ENCODE assay signal across 9 mouse cellular contexts in the genomic region with DNA sequence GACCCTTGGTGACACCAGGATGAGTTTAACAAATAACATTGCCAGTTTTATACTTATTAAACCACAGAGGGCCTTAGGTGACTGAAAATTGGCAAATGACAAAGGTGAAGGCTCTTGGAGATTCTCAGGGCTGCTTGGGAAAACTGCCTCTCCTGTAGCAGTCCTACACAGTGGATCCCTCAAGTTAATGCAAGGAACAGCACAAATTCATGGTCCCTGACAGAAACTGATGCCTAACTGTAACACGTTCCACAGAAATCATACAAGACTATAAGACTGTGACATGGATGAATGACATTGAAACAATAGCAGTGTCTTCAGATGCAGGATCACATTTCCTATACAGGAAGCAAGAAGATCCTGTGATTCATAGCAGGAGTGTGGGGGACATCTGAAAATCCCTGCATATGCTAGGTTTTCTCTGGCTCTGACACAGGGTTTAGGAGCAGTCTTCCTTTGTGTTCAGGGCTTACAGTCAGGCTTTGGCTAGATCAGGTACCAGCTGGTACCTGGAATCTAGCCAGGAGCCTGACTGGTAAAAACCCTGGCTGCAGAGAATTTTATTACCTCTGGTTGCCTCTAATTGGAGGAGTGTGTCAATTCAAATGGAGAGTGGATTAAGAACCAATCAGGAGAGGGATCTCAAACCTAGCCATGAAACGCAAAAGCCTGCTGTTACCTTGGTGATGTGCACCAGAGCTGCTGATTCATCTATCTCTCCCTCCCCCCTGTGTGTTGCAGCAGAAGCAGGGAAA.
A peak's percentile ranks its signal among the peaks of the same experiment; 100 is the strongest.
DNase-seq lines count a peak whose midpoint lies in the region; ATAC-seq and TF ChIP-seq lines count a peak whose summit lies in the region.
"Had no signal": no experiment of that assay in that cellular context is flagged by ENCODE, and none has a peak within 500 bp of the region (broad histone marks: within the 10 kb centered on the region; RNA-seq: fewer than 3 reads in every experiment).

No protein-coding gene starts in this region.

- ATAC-seq in granulocyte monocyte progenitor cell, adult 5-6 weeks (replicated peaks; ENCODE audit: poor library complexity, severe bottlenecking): no peak

- H3K4me3 ChIP-seq in left cerebral cortex, adult 2 months: peak overlapping the region; percentile 23; the same call in 1 of the 2 replicates
- H3K4me3 ChIP-seq: lung, embryonic 15.5 days had no signal

- DNase-seq in ZHBTc4 (ENCODE audit: low read depth, low spot score): peak; percentile 4
- DNase-seq in cerebellum, adult 11 months: peak; percentile 55
- peak; percentile 21 to 31 for DNase-seq in frontal cortex, postnatal 14 days (ENCODE audit: low spot score in 2 of 2)
- peak; percentile 43 to 45 for DNase-seq in left cerebral cortex, adult 2 months (ENCODE audit: extremely low spot score in 1 of 2, low spot score in 2 of 2)
- DNase-seq in retina, postnatal 7 days (ENCODE audit: low read depth, low spot score): peak; percentile 9
- no peak for DNase-seq in yolk sac, embryonic 10.5 days (ENCODE audit: low spot score)
- no peak for DNase-seq in heart, postnatal 10 days

- no peak for TF ChIP-seq CTCF in left cerebral cortex, adult 2 months (IDR thresholded peaks at IDR 0.05)

- intact Hi-C loops in left cerebral cortex, adult 2 months (cut with DNase I): loop anchor here (1.0 kb wide), 1 partner anchor 40 kb away; no protein-coding TSS in a partner anchor
- intact Hi-C loops in heart, postnatal 10 days (cut with DNase I): no loop called here

- peak overlapping the region; percentile 86 for H3K27ac ChIP-seq in left cerebral cortex, adult 2 months
- H3K27ac ChIP-seq: lung, embryonic 15.5 days had no signal

Comparison
In these comparisons a context has a peak if more than half of its experiments do, and no peak if none do; other contexts are left out.
1. DNase-seq: peak in ZHBTc4 (single experiment), cerebellum, adult 11 months (single experiment), frontal cortex, postnatal 14 days (2 of 2), left cerebral cortex, adult 2 months (2 of 2) and retina, postnatal 7 days (single experiment); none in yolk sac, embryonic 10.5 days (single experiment) and heart, postnatal 10 days (0 of 2).